ENCODE assay signal across 9 mouse cellular contexts in genomic region chr11:20544376-20544775, GRCm38 (mm10). TPM values are rescaled to one million over a fixed set of nuclear protein-coding genes. Genes with fewer than 3 reads are reported as not detected.
DNase-seq lines count a peak whose midpoint lies in the region; ATAC-seq and TF ChIP-seq lines count a peak whose summit lies in the region.
"Had no signal": no experiment of that assay in that cellular context is flagged by ENCODE, and none has a peak within 500 bp of the region (broad histone marks: within the 10 kb centered on the region; RNA-seq: fewer than 3 reads in every experiment).

No protein-coding gene starts in this region.

- peaks cover 61% of the 10 kb centered on the region for H3K79me2 ChIP-seq in C2C12 (ENCODE audit: control insufficient read depth, insufficient read depth)

- no peak overlapping the region for H3K27ac ChIP-seq in forebrain, embryonic 15.5 days (replicated peaks)
- no peak overlapping the region for H3K27ac ChIP-seq in liver, embryonic 16.5 days (ENCODE audit: low read length)

- H3K4me1 ChIP-seq in forebrain, embryonic 15.5 days: peaks cover 22% of the 10 kb centered on the region
- peaks cover 13% of the 10 kb centered on the region for H3K4me1 ChIP-seq in liver, embryonic 16.5 days (ENCODE audit: control insufficient read depth, low read depth, low read length)

- H3K4me2 ChIP-seq in forebrain, embryonic 15.5 days (replicated peaks): peak overlapping the region; percentile 62
- peak overlapping the region; percentile 96 for H3K4me2 ChIP-seq in liver, embryonic 16.5 days (ENCODE audit: low read depth, low read length)

- peaks cover 21% of the 10 kb centered on the region for H3K79me3 ChIP-seq in C2C12 (ENCODE audit: low read depth)

- H3K9ac ChIP-seq in forebrain, embryonic 15.5 days (replicated peaks): no peak overlapping the region
- no peak overlapping the region for H3K9ac ChIP-seq in liver, embryonic 16.5 days (ENCODE audit: low read depth, low read length)

- peak; percentile 14 for DNase-seq in heart, adult 11 months
- no peak for DNase-seq in heart, postnatal 36 days
- no peak for DNase-seq in thymus, postnatal 36 days
- DNase-seq in left cerebral cortex, postnatal 25 days (ENCODE audit: low spot score in 2 of 2): no peak
- no peak for DNase-seq in thymus, postnatal 4 days
- DNase-seq: adrenal gland, postnatal 10 days had no signal

- ATAC-seq in forebrain, embryonic 15.5 days (replicated peaks): no peak
- no peak for ATAC-seq in liver, embryonic 16.5 days (ENCODE audit: low read depth)

- no peaks in the 10 kb centered on the region for H3K27me3 ChIP-seq in C2C12 (ENCODE audit: control insufficient read depth, insufficient read depth, insufficient read length)
- H3K27me3 ChIP-seq in forebrain, embryonic 15.5 days: no peaks in the 10 kb centered on the region
- H3K27me3 ChIP-seq in liver, embryonic 16.5 days (ENCODE audit: control insufficient read depth, insufficient read depth, low read depth, low read length): no peaks in the 10 kb centered on the region

- H3ac ChIP-seq in C2C12 (ENCODE audit: control insufficient read depth, insufficient read length, low read depth): peak overlapping the region; percentile 30

- intact Hi-C loops in heart, postnatal 36 days (cut with DNase I): loop anchor here (5.0 to 10.0 kb wide), 4 partner anchors 67 to 820 kb away; partner anchors contain the start of gene Slc1a4
- intact Hi-C loops in left cerebral cortex, postnatal 25 days (cut with DNase I): loop anchor here (1.0 kb wide), 1 partner anchor 89 kb away; no protein-coding TSS in a partner anchor

- H3K36me3 ChIP-seq in C2C12 (ENCODE audit: control insufficient read depth, insufficient read depth): peaks cover 13% of the 10 kb centered on the region
- H3K36me3 ChIP-seq in forebrain, embryonic 15.5 days: no peaks in the 10 kb centered on the region
- H3K36me3 ChIP-seq in liver, embryonic 16.5 days (ENCODE audit: control insufficient read depth, insufficient read depth): no peaks in the 10 kb centered on the region

- H3K4me3 ChIP-seq in C2C12 (ENCODE audit: insufficient read depth, poor library complexity, severe bottlenecking): peak overlapping the region; percentile 86
- H3K4me3 ChIP-seq in forebrain, embryonic 15.5 days: peak overlapping the region; percentile 91
- peak overlapping the region; percentile 93; the same call in 1 of the 2 replicates for H3K4me3 ChIP-seq in liver, embryonic 16.5 days (ENCODE audit: low read depth, low read length)

- 42% methylated on average over 8 of the region's 8 CpGs for WGBS in forebrain, embryonic 15.5 days
- WGBS in liver, embryonic 16.5 days (ENCODE audit: insufficient replicate concordance): 61% methylated on average over 8 of the region's 8 CpGs

- no peak for TF ChIP-seq CTCF in C2C12 (IDR thresholded peaks at IDR 0.05; ENCODE audit: control insufficient read depth, insufficient read depth, insufficient read length)

- H3K9me3 ChIP-seq in forebrain, embryonic 15.5 days: no peaks in the 10 kb centered on the region
- H3K9me3 ChIP-seq in liver, embryonic 16.5 days (replicated peaks; ENCODE audit: control insufficient read depth, low read length): no peaks in the 10 kb centered on the region

TF ChIP-seq in C2C12, 6 proteins besides CTCF, POLR2A, EP300 and RAD21:
- no peak for TF ChIP-seq USF1 (IDR thresholded peaks at IDR 0.05; ENCODE audit: low read depth)
- TF ChIP-seq MAX (IDR thresholded peaks at IDR 0.05): no peak
- no peak for TF ChIP-seq CEBPB (IDR thresholded peaks at IDR 0.05; ENCODE audit: low read depth)
- no peak for TF ChIP-seq FOSL1 (IDR thresholded peaks at IDR 0.05; ENCODE audit: insufficient read depth, low read length, poor library complexity, severe bottlenecking)
- no peak for TF ChIP-seq MYOG (IDR thresholded peaks at IDR 0.05; ENCODE audit: control insufficient read depth, extremely low read depth, insufficient read length)
- no peak for TF ChIP-seq MYOD1 (IDR thresholded peaks at IDR 0.05; ENCODE audit: control insufficient read depth, insufficient read length, low read depth)

RNA-seq across cellular contexts. Expression of gene Sertad2, which starts 1.3 kb away (rescaled TPM):
- total RNA-seq in heart, postnatal 36 days (2021): 10 to 100 TPM; 17.1 to 22.1 TPM
- 15.5 TPM for polyA plus RNA-seq in C2C12 (2012; fragmentation: generic; extraction: Trizol)
- 36.2 and 39.6 TPM in 2 replicates for polyA plus RNA-seq in forebrain, embryonic 15.5 days (2015; fragmentation: Nextera tagmentation; extraction: Ambion mirVana)
- polyA plus RNA-seq in liver, embryonic 16.5 days (2015; fragmentation: Nextera tagmentation; extraction: Ambion mirVana): 27.8 and 34.9 TPM in 2 replicates
- total RNA-seq in left cerebral cortex, postnatal 25 days (2021): 10 to 100 TPM; 19.2 to 26.7 TPM
